Mouse (Mus musculus) stomach, postnatal 0 days (tissue): Measurements from ENCODE around the gene Slc35c1.

ENCODE experiments used
- CTCF ChIP-seq: IDR thresholded peaks from 2 replicates; pipeline ENCODE4 v1.5.1; 2016; ENCODE audit warnings: antibody characterized with exemption, low read depth, mild to moderate bottlenecking, moderate library complexity
- EP300 ChIP-seq: optimal IDR thresholded peaks from 2 replicates; pipeline ENCODE3; 2016; ENCODE audit warnings: antibody characterized with exemption

DNA sequence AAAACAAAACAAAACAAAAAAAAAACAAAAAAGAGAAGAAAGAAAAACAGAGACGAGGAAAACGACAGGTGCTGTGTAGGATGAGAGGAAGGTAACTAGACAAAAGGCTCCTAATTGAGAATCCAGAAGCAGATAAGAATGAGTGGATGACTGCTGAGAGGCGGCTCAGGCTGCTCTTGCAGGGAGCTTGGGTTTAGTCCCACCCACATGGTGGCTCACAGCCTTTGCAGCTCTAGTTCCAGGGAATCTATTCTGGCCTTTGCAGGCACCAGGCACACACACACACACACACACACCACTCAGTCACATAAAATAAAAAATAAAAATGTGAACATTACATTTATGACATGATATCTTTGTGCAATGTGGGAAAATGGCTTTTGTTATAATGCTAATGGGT, 21.8 kb downstream of the Slc35c1 start:
- TF ChIP-seq CTCF = no peak
- TF ChIP-seq EP300 = no peak
